ENCODE assay signal across 19 mouse cellular contexts in the genomic region with DNA sequence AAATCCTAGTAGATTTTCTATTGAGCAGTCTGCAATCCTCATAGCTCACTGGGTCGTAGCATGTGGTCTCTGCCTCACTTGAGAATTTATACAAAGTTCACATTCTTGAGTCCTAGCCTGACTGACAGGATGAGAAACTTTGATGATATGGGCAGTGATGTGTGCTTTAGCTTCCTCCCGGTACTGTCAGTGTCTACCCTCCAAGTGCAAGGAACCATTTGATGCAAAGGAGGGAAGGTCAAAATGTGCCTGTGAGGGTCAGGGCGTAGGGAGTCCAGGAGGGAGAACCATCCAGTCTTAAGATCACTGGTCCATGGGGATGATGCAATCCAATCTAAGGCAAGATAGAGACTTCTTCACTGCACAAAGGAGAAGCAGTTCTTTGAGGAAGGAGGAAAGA.
"Had no signal": no experiment of that assay in that cellular context is flagged by ENCODE, and none has a peak within 500 bp of the region (broad histone marks: within the 10 kb centered on the region; RNA-seq: fewer than 3 reads in every experiment).

No protein-coding gene starts in this region.

- H3K36me3 ChIP-seq: midbrain, embryonic 10.5 days; midbrain, embryonic 12.5 days; neural tube, embryonic 13.5 days; neural tube, embryonic 15.5 days had no signal

- H3K27ac ChIP-seq: midbrain, embryonic 10.5 days; midbrain, embryonic 12.5 days; neural tube, embryonic 13.5 days; neural tube, embryonic 15.5 days had no signal

- H3K4me2 ChIP-seq: lung, embryonic 14.5 days; midbrain, embryonic 12.5 days; neural tube, embryonic 13.5 days; neural tube, embryonic 15.5 days had no signal

- H3K9ac ChIP-seq: lung, embryonic 14.5 days; midbrain, embryonic 12.5 days; neural tube, embryonic 13.5 days; neural tube, embryonic 15.5 days had no signal

- H3K4me1 ChIP-seq: midbrain, embryonic 10.5 days; midbrain, embryonic 12.5 days; neural tube, embryonic 13.5 days; neural tube, embryonic 15.5 days had no signal

- H3K27me3 ChIP-seq: midbrain, embryonic 12.5 days; neural tube, embryonic 13.5 days; neural tube, embryonic 15.5 days had no signal

- ATAC-seq: midbrain, embryonic 16.5 days had no signal

- H3K9me3 ChIP-seq: midbrain, embryonic 10.5 days; midbrain, embryonic 12.5 days; neural tube, embryonic 13.5 days; neural tube, embryonic 15.5 days had no signal

- H3K4me3 ChIP-seq: midbrain, embryonic 10.5 days; midbrain, embryonic 12.5 days; myocyte; neural tube, embryonic 13.5 days; neural tube, embryonic 15.5 days had no signal

- DNase-seq: lung, adult 18-20 months; lung, embryonic 14.5 days; lung, postnatal 10 days; lung, postnatal 4 days; midbrain, embryonic 14.5 days; retina, postnatal 1 day; right cerebral cortex, adult 18-20 months; right cerebral cortex, postnatal 25 days; right cerebral cortex, postnatal 4 days; spleen, adult 18-20 months; thymus, adult 18-20 months; thymus, postnatal 14 days; thymus, postnatal 36 days had no signal
